Mouse (Mus musculus): ENCODE results near the gene Reep1.

DNA sequence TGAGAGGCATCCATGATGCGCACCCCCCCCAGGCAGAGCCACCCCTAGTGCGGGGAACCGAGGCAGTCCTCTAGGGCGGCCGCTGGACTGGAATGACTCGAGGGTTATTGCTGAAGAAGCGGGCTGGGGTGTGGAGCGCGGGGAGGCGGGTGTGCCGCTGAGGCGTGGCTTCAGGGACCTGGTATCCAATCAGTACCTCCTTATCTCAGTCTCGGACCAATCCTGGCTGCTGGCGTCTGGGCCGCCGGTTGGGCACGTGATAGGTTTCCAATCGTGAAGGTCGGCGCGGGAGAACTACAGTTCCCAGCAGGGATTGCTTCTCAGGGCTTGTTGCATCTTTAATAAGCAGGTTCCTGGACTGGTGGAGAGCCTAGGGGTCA lies 124.2 kb downstream of the Reep1 start:
- TF ChIP-seq CTCF (IDR thresholded peaks at IDR 0.05), result no peak
- TF ChIP-seq EP300 (IDR thresholded peaks at IDR 0.05), result no peak

Measured in lung, postnatal 0 days (tissue).